Mouse (Mus musculus) mouse trophoblast stem cell (cell line): ENCODE measurements around the gene Dclk1.

Source experiments
- in situ Hi-C, 2 experiments: fragments of 300-500 bp; cut with MseI, MboI; formaldehyde crosslinking; loops; 2 replicates in 1 of 2; 3 replicates in 1 of 2; pipeline ENCODE4 v1.15.1; 2025

Gene Dclk1

GRCm38 (mm10) chr3:55397752-55398693 is 155.9 kb downstream of the Dclk1 start:
- in situ Hi-C loops: no loop called here

GRCm38 (mm10) chr3:55401236-55401635 is 159.1 kb downstream of the Dclk1 start:
- in situ Hi-C loops: no loop called here

GRCm38 (mm10) chr3:55404751-55405150 is 162.6 kb downstream of the Dclk1 start:
- in situ Hi-C loops: no loop called here

- in situ Hi-C loops: no loop called here
Observed at GRCm38 (mm10) chr3:55406616-55407015, 164.5 kb downstream of the Dclk1 start.

GRCm38 (mm10) chr3:55411547-55411946 is 169.4 kb downstream of the Dclk1 start:
- in situ Hi-C loops: no loop called here

GRCm38 (mm10) chr3:55415527-55415950 is 173.4 kb downstream of the Dclk1 start:
- in situ Hi-C loops: no loop called here

- in situ Hi-C loops: no loop called here
Observed at GRCm38 (mm10) chr3:55418845-55419244, 176.7 kb downstream of the Dclk1 start.

GRCm38 (mm10) chr3:55419334-55419733 is 177.2 kb downstream of the Dclk1 start:
- in situ Hi-C loops: no loop called here

- in situ Hi-C loops: no loop called here
Observed at GRCm38 (mm10) chr3:55420436-55421083, 178.4 kb downstream of the Dclk1 start.

- in situ Hi-C loops: no loop called here
Observed at GRCm38 (mm10) chr3:55423640-55424397, 181.7 kb downstream of the Dclk1 start.

- in situ Hi-C loops: no loop called here
Observed at GRCm38 (mm10) chr3:55430022-55430549, 187.9 kb downstream of the Dclk1 start.

- in situ Hi-C loops: no loop called here
Observed at GRCm38 (mm10) chr3:55431223-55431622, 189.1 kb downstream of the Dclk1 start.

- in situ Hi-C loops: no loop called here
Observed at GRCm38 (mm10) chr3:55434276-55434675, 192.1 kb downstream of the Dclk1 start.

GRCm38 (mm10) chr3:55438824-55439446 is 196.8 kb downstream of the Dclk1 start:
- in situ Hi-C loops: no loop called here

GRCm38 (mm10) chr3:55440342-55440741 is 198.2 kb downstream of the Dclk1 start:
- in situ Hi-C loops: no loop called here

GRCm38 (mm10) chr3:55442012-55442645 is 200.0 kb downstream of the Dclk1 start:
- in situ Hi-C loops: no loop called here

GRCm38 (mm10) chr3:55443271-55443670 is 201.1 kb downstream of the Dclk1 start:
- in situ Hi-C loops: no loop called here

GRCm38 (mm10) chr3:55443725-55444124 is 201.6 kb downstream of the Dclk1 start:
- in situ Hi-C loops: no loop called here

- in situ Hi-C loops: no loop called here
Observed at GRCm38 (mm10) chr3:55446681-55447080, 204.5 kb downstream of the Dclk1 start.

- in situ Hi-C loops: no loop called here
Observed at GRCm38 (mm10) chr3:55447486-55448460, 205.6 kb downstream of the Dclk1 start.
